Mouse (Mus musculus): ENCODE measurements around the gene Hydin. TPM values are rescaled to one million over a fixed set of nuclear protein-coding genes. Genes with fewer than 3 reads are reported as not detected.
A peak's percentile ranks its signal among the peaks of the same experiment; 100 is the strongest.
"Not testable (repeated sequence)": the region's sequence is repeated elsewhere in the genome, so short reads cannot be mapped to it uniquely, and the experiment has no call there.

The Hydin gene
- polyA plus RNA-seq, 1 experiment from 2014 or later, result 0.32 TPM

- Histone ChIP-seq H3K4me1 (ENCODE audit: control insufficient read depth, insufficient read depth, low read length) (no peaks in the 10 kb centered on the region), H3K9ac (ENCODE audit: low read depth, low read length) (no peak overlapping the region), H3K36me3 (ENCODE audit: control insufficient read depth, insufficient read depth, low read length) (no peaks in the 10 kb centered on the region), H3K4me3 (ENCODE audit: low read depth, low read length) (no peak overlapping the region), H3K27me3 (replicated peaks; ENCODE audit: control insufficient read depth, insufficient read depth, low read length) (no peaks in the 10 kb centered on the region), H3K9me3 (ENCODE audit: control insufficient read depth, low read length) (no peaks in the 10 kb centered on the region), H3K4me2 (ENCODE audit: low read depth, low read length) (no peak overlapping the region), H3K27ac (replicated peaks; ENCODE audit: low read depth, low read length) (no peak overlapping the region)
- WGBS, result 88% methylated on average over 1 of the region's 1 CpGs
- DNase-seq (ENCODE audit: low spot score) (no peak), ATAC-seq (ENCODE audit: low read depth) (no peak)
These were observed 80.1 kb downstream of the Hydin start for GRCm38 (mm10) chr8:110346915-110347314.

GRCm38 (mm10) chr8:110350725-110351124 is 83.9 kb downstream of the Hydin start:
- H3K27ac ChIP-seq (replicated peaks; ENCODE audit: low read depth, low read length), result no peak overlapping the region
- H3K27me3 ChIP-seq (replicated peaks; ENCODE audit: control insufficient read depth, insufficient read depth, low read length), result no peaks in the 10 kb centered on the region
- no peaks in the 10 kb centered on the region for H3K4me1 ChIP-seq (ENCODE audit: control insufficient read depth, insufficient read depth, low read length)
- no peak overlapping the region for H3K9ac ChIP-seq (ENCODE audit: low read depth, low read length)
- H3K4me2 ChIP-seq (ENCODE audit: low read depth, low read length), result no peak overlapping the region
- H3K36me3 ChIP-seq (ENCODE audit: control insufficient read depth, insufficient read depth, low read length), result no peaks in the 10 kb centered on the region
- 77% methylated on average over 3 of the region's 3 CpGs for WGBS
- no peaks in the 10 kb centered on the region for H3K9me3 ChIP-seq (ENCODE audit: control insufficient read depth, low read length)
- ATAC-seq (ENCODE audit: low read depth) (no peak), DNase-seq (ENCODE audit: low spot score) (no peak)
- no peak overlapping the region for H3K4me3 ChIP-seq (ENCODE audit: low read depth, low read length)

- Histone ChIP-seq H3K4me2 (ENCODE audit: low read depth, low read length) (no peak overlapping the region), H3K27ac (replicated peaks; ENCODE audit: low read depth, low read length) (no peak overlapping the region), H3K27me3 (replicated peaks; ENCODE audit: control insufficient read depth, insufficient read depth, low read length) (no peaks in the 10 kb centered on the region), H3K9ac (ENCODE audit: low read depth, low read length) (no peak overlapping the region), H3K4me1 (ENCODE audit: control insufficient read depth, insufficient read depth, low read length) (no peaks in the 10 kb centered on the region), H3K9me3 (ENCODE audit: control insufficient read depth, low read length) (no peaks in the 10 kb centered on the region), H3K4me3 (ENCODE audit: low read depth, low read length) (no peak overlapping the region), H3K36me3 (ENCODE audit: control insufficient read depth, insufficient read depth, low read length) (no peaks in the 10 kb centered on the region)
- no peak for DNase-seq (ENCODE audit: low spot score)
- ATAC-seq (ENCODE audit: low read depth), result no peak
- WGBS, result 79% methylated on average over 5 of the region's 5 CpGs
These were observed 85.1 kb downstream of the Hydin start for GRCm38 (mm10) chr8:110351909-110352308.

GRCm38 (mm10) chr8:110362975-110363374 is 96.2 kb downstream of the Hydin start:
- ATAC-seq (ENCODE audit: low read depth) (no peak), DNase-seq (ENCODE audit: low spot score) (no peak)
- Histone ChIP-seq H3K9me3 (ENCODE audit: control insufficient read depth, low read length) (no peaks in the 10 kb centered on the region), H3K36me3 (ENCODE audit: control insufficient read depth, insufficient read depth, low read length) (no peaks in the 10 kb centered on the region), H3K27me3 (replicated peaks; ENCODE audit: control insufficient read depth, insufficient read depth, low read length) (no peaks in the 10 kb centered on the region), H3K9ac (ENCODE audit: low read depth, low read length) (no peak overlapping the region), H3K4me1 (ENCODE audit: control insufficient read depth, insufficient read depth, low read length) (no peaks in the 10 kb centered on the region), H3K4me2 (ENCODE audit: low read depth, low read length) (no peak overlapping the region), H3K27ac (replicated peaks; ENCODE audit: low read depth, low read length) (no peak overlapping the region), H3K4me3 (ENCODE audit: low read depth, low read length) (no peak overlapping the region)
- WGBS, result 82% methylated on average over 4 of the region's 4 CpGs

- Histone ChIP-seq H3K4me1 (ENCODE audit: control insufficient read depth, insufficient read depth, low read length) (no peaks in the 10 kb centered on the region), H3K27ac (replicated peaks; ENCODE audit: low read depth, low read length) (no peak overlapping the region), H3K4me2 (ENCODE audit: low read depth, low read length) (no peak overlapping the region), H3K9ac (ENCODE audit: low read depth, low read length) (no peak overlapping the region), H3K36me3 (ENCODE audit: control insufficient read depth, insufficient read depth, low read length) (no peaks in the 10 kb centered on the region), H3K27me3 (replicated peaks; ENCODE audit: control insufficient read depth, insufficient read depth, low read length) (no peaks in the 10 kb centered on the region), H3K9me3 (ENCODE audit: control insufficient read depth, low read length) (no peaks in the 10 kb centered on the region), H3K4me3 (ENCODE audit: low read depth, low read length) (no peak overlapping the region)
- 85% methylated on average over 13 of the region's 13 CpGs for WGBS
- DNase-seq (ENCODE audit: low spot score), result no peak
- no peak for ATAC-seq (ENCODE audit: low read depth)
These were observed 106.1 kb downstream of the Hydin start for GRCm38 (mm10) chr8:110372836-110373235.

- Histone ChIP-seq H3K36me3 (ENCODE audit: control insufficient read depth, insufficient read depth, low read length) (no peaks in the 10 kb centered on the region), H3K27me3 (replicated peaks; ENCODE audit: control insufficient read depth, insufficient read depth, low read length) (no peaks in the 10 kb centered on the region), H3K4me1 (ENCODE audit: control insufficient read depth, insufficient read depth, low read length) (no peaks in the 10 kb centered on the region), H3K4me3 (ENCODE audit: low read depth, low read length) (no peak overlapping the region), H3K4me2 (ENCODE audit: low read depth, low read length) (no peak overlapping the region), H3K27ac (replicated peaks; ENCODE audit: low read depth, low read length) (no peak overlapping the region), H3K9me3 (ENCODE audit: control insufficient read depth, low read length) (no peaks in the 10 kb centered on the region), H3K9ac (ENCODE audit: low read depth, low read length) (no peak overlapping the region)
- 85% methylated on average over 4 of the region's 4 CpGs for WGBS
- DNase-seq (ENCODE audit: low spot score), result no peak
- ATAC-seq (ENCODE audit: low read depth), result no peak
These were observed 106.9 kb downstream of the Hydin start for GRCm38 (mm10) chr8:110373695-110374094.

- Histone ChIP-seq H3K36me3 (ENCODE audit: control insufficient read depth, insufficient read depth, low read length) (no peaks in the 10 kb centered on the region), H3K4me2 (ENCODE audit: low read depth, low read length) (no peak overlapping the region), H3K4me3 (ENCODE audit: low read depth, low read length) (no peak overlapping the region), H3K9ac (ENCODE audit: low read depth, low read length) (no peak overlapping the region), H3K9me3 (ENCODE audit: control insufficient read depth, low read length) (no peaks in the 10 kb centered on the region), H3K27me3 (replicated peaks; ENCODE audit: control insufficient read depth, insufficient read depth, low read length) (no peaks in the 10 kb centered on the region), H3K4me1 (ENCODE audit: control insufficient read depth, insufficient read depth, low read length) (no peaks in the 10 kb centered on the region), H3K27ac (replicated peaks; ENCODE audit: low read depth, low read length) (no peak overlapping the region)
- peak; percentile 39 for DNase-seq (ENCODE audit: low spot score)
- 48% methylated on average over 8 of the region's 8 CpGs for WGBS
- no peak; the same call in 1 of the 2 replicates for ATAC-seq (ENCODE audit: low read depth)
These were observed 116.0 kb downstream of the Hydin start for GRCm38 (mm10) chr8:110382751-110383150.

GRCm38 (mm10) chr8:110384632-110385031 is 117.9 kb downstream of the Hydin start:
- not testable (repeated sequence) for H3K9me3 ChIP-seq (ENCODE audit: control insufficient read depth, low read length); H3K9ac ChIP-seq (ENCODE audit: low read depth, low read length); H3K36me3 ChIP-seq (ENCODE audit: control insufficient read depth, insufficient read depth, low read length); H3K27me3 ChIP-seq (replicated peaks; ENCODE audit: control insufficient read depth, insufficient read depth, low read length); H3K27ac ChIP-seq (replicated peaks; ENCODE audit: low read depth, low read length); H3K4me2 ChIP-seq (ENCODE audit: low read depth, low read length); H3K4me1 ChIP-seq (ENCODE audit: control insufficient read depth, insufficient read depth, low read length); DNase-seq (ENCODE audit: low spot score); ATAC-seq (ENCODE audit: low read depth); H3K4me3 ChIP-seq (ENCODE audit: low read depth, low read length)
- 85% methylated on average over 6 of the region's 6 CpGs for WGBS

GRCm38 (mm10) chr8:110395656-110396055 is 128.9 kb downstream of the Hydin start:
- Histone ChIP-seq H3K27me3 (replicated peaks; ENCODE audit: control insufficient read depth, insufficient read depth, low read length) (no peaks in the 10 kb centered on the region), H3K27ac (replicated peaks; ENCODE audit: low read depth, low read length) (no peak overlapping the region), H3K4me3 (ENCODE audit: low read depth, low read length) (no peak overlapping the region), H3K4me1 (ENCODE audit: control insufficient read depth, insufficient read depth, low read length) (no peaks in the 10 kb centered on the region), H3K36me3 (ENCODE audit: control insufficient read depth, insufficient read depth, low read length) (no peaks in the 10 kb centered on the region), H3K4me2 (ENCODE audit: low read depth, low read length) (no peak overlapping the region), H3K9me3 (ENCODE audit: control insufficient read depth, low read length) (no peaks in the 10 kb centered on the region), H3K9ac (ENCODE audit: low read depth, low read length) (no peak overlapping the region)
- DNase-seq (ENCODE audit: low spot score) (no peak), ATAC-seq (ENCODE audit: low read depth) (no peak)
- 89% methylated on average over 4 of the region's 4 CpGs for WGBS
